Mouse (Mus musculus) right cerebral cortex, postnatal 36 days (tissue): Measurements from ENCODE around the gene Smg6.

ENCODE experiments used
- DNase-seq, 2 experiments: peaks; one replicate each; pipeline ENCODE4 v3.0.0; 2022; ENCODE audit warnings: low spot score in 2 of 2, mixed read lengths in 1 of 2

Smg6 gene

DNA sequence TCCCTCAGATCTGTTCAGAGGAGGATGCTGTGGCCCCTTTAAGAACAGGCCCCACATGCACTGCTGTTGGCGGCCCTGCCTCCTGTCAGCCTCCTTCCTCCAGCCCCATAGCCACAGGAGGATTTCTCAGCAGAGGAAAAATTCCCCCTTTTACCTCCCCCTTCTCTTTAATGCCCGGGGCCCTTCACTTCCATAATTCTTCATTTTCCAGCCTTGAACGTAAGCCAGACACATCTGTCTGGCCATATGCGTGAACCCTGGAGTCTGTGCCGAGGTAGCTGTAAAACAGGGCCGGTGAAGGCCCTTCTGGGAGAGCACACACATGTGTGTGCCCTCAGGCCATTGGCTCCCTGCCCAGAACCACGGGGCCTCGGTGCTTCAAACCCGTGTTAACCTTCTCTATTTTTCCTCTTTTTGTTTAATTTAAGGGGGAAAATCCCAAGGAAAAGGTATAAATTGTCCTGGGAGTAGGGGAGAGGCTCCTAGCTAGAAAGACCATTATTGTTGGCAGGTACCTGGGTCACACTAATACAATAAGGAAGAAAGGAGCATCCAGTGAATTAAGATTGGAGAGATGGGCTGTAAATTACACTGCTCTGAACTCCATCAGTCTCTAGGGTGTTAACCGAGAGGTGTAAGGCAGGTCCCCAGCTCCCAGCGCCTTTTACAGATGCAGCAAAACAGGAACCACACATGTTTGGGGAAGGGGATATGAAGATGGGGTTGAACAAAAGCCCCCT, 221.7 kb downstream of the Smg6 start:
- no peak for DNase-seq

DNA sequence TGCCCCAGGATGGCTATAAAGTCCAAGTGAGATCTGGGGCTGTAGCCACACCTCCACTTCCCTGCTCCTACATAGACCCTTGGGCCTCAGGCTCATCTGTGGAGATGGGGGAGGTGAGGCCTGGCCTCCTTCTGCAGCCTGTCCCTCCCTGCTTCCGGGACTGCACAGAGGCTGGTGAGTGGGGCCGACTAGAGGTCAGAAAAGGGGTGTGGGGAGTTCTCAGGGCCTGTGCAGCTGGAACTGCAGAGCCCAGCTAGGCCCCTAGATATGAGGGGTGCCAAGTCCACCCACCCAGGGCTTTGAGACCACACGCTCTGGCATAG, 222.2 kb downstream of the Smg6 start:
- no peak for DNase-seq

DNA sequence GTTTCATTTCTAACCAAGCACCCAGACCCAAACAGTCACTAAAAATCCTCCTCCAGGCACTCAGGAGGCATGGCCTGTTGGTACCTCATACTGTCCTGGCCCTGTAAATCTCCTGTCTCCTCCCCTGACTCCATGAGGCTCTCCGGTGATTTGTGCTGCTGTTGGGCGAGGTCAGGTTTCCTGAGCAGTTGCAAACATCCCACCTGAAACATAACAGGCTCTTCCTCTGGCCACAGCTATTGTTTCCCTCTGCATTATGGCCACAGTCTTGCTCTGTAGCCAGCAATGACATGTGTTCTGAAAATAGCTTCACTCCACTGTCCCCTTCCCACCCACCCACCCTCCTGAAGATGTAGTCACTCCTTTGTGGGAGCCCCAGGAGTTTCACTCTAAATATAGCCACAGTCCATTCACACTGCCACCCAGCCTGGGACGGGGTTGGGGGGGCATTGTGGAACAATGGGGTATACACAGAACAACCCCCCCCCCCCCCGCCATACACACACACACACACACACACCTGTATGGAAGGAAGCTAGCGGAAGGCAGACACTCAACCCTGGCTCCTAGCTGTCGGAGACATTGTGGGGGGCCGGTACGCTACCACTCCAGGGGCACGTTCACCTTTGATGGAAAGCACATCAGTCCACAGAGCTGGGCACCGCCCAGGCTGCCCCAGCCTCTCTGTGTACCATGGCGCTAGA, 222.9 kb downstream of the Smg6 start:
- DNase-seq: no peak

DNA sequence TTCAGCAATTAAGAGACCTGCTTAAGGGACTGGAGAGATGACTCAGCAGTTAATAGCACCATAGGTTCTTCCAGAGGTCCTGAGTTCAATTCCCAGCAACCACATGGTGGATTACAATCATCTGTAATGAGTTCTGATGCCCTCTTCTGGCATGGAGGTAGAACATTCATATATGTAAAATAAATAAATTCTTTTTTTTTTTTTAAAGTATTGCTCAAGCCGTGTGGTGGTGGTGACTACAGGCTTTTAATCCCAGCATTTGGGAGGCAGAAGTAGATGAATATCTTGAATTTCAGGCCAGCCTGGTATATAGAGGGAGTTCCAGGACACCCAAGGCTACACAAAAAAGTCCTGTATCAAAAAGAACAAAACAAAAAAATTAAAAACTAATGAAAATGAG, 224.7 kb downstream of the Smg6 start:
- no peak for DNase-seq

DNA sequence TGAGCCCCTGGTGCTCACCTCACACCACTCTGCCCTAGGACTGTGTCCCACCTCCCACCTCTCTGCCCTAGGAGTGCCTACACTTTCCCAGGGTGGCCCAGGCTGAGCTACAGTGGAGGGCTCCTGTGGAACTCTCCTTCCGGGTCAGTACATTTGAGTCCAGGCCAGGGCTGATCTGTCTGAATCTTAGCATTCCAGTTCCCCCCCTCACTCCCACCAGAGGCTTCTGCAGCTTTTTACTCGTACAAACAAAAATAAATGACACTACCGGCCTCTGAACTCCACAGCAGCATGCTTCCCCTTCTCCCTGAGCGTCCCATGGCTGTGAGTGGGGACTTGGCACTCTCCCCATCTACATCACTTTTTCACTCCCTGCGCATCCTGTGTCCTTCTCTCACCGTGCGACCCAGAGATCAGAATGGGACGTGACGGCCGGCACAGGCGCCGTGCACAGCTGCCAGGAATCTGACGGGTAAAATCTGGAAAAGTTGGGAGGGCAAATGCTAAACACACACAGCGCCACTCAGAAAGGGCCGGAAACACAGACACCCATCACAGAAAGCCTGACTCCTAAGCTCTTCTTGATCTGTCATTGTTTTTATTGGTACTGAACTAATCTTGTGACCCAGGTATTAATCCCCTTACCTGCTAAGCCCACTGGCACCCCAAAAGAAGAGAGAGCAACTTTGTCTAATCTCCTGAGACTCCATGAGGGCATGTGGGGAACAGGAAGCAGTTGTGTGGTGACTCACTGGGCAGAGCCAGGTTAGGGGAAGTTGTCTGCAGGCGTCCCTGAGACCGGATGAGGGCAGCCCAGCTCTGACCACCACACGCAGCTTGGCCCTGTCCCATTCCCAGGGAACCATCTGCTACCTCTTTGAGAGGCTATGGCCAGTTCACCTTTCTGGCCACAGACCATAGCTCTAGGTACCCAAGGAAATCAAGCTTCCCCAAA, 227.3 kb downstream of the Smg6 start:
- no peak for DNase-seq

DNA sequence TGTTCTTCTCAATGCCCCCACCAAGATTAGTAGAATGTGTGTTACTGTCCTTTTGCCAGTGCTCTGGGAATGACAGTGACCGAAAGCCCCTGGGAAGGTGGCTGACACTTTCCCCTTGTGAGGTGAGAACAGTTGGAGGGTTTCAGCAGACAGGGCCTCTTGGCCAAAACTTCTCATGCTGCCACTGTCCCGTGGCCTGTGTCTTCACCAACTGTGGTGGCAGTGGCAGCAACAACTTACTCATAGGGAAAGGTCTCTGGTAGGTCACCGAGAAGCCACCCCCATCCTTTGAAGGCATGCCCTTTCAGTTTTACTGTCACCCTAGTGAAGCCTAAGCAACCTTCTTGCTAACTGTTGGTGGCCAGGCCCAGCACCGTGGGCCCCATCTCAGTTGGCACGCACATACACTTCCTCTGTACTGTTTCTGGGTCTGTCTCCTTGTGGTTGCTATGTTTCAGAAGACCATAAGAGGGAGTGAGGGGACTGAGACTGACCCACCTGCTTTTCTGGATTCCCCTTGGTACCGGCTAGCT, 228.5 kb downstream of the Smg6 start:
- no peak for DNase-seq

DNA sequence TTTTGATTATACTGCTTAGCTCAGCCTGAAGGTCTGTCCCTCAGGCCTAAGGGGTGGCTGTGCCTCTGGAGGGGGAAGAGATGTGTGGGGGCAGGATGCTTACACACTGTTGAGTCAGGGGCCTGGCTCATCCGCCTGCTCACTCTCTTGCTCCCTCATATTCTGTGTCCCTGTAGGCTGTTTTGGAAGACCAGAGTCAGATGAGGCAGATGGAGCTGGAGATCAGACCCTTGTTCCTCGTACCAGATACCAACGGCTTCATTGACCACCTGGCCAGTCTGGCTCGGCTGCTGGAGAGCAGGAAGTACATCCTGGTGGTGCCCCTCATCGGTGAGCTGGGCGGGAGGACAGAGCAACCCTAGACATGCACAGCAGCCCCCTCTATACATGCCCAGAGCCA, 230.4 kb downstream of the Smg6 start:
- DNase-seq: no peak

DNA sequence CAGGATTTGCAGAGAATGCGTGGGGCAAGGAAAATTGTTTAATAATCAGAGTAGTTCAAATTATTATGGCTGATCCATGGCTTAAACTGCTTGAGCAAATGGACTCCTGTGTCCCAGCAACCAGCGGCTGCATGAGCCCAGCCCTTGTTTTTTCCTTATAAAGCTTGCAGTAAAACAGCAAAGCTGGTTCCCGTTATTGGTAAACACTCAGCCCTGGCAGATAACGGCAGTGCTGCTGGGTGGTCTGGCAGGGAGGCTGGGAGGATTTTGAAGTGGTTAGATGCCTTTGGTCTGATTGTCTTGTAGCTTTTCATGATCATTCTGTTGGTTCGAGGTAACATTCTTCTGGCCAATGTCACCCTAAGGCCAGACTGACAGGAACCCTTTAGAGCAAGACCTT, 230.8 kb downstream of the Smg6 start:
- DNase-seq: no peak

DNA sequence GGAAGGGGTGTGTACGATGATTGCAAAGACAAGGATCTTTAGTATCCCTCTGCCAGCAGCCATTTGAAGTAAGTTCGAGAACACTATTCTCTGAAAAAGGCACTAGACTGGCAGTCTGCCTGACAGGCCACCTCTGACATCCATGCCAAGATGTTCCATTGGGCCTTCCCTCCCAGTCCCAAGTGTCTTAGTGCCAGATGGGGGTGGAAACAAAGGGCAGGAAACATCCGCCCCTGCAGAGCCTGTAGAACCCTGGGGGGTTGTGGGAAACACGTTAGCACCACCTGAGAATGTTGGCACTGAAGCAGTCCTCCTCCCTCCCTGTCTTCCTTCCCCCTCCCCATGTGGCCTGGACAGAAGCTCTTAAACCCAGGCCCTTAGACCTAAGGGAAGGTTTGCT, 231.4 kb downstream of the Smg6 start:
- DNase-seq: no peak

DNA sequence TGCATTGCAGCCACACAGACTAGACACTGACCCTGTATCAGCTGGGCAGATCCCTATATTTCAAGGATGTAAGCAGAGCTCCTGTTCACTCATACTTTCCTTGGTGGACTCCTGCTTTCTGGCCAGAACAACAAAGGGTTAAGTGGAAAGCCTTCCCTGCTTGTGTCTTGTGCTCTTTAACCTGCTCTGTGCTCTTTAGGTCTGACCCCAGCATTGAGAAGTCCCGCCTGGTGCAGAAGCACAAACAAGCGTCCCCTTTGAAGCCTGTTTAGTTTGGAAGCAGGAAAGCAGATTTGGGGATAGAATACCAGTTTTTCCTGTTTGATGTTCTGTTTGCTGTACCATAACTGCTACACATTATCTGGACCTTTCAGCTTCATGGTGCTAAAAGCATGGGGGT, 232.3 kb downstream of the Smg6 start:
- no peak for DNase-seq

DNA sequence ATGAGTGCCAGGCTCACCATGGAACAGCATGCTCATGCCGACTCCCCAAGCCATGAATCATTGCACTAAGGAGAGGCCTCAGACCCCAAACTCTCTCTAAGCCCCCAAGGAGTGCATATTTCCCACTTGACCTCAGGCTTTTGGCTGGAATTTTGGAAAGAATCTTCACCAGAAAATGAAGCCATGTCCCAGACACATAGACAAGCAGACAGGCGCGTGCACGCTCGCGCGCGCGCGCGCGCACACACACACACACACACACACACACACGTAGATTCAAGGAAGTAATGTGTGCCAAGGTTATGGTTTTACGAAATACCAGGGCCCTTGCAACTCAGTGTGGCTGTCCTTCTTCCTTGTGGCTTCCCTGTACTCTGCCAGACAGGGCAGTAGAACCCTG, 232.8 kb downstream of the Smg6 start:
- DNase-seq: no peak

DNA sequence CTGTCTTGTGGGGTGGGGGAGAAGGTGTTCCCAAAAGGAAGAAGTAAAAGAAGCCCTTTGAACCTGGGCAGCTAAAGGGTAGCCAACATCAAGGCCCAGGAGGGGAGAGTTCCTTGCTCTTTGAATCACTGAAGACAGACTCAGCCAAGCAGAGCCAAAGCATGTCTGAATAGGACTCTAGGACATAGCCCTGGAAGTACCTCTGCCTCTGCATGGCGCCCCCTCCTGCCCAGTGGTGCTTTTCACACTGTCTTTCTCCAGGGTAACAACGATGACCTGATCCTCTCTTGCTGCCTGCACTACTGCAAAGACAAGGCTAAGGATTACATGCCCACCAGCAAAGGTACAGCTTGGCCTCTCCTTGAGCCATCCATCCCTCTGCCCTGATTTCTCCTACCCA, 233.9 kb downstream of the Smg6 start:
- DNase-seq: no peak

DNA sequence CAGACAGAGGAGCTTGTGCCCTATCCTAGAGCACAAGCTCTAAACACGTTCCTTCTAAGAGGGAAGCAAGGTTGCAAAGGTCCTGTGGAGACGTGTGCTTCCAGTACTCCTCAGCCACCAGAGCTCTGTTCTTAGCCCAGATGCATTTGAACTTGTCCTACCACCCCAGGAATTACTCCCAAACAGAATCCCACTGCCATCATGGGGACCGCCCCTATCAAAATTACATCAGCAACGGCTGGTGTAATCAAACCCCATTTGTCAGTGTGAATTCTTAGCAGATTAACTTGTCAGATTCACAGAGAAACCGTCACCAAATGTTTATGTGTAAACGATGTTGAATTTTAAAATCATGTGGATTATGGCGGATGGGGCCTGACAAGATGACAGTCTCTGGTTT, 235.3 kb downstream of the Smg6 start:
- DNase-seq: no peak

DNA sequence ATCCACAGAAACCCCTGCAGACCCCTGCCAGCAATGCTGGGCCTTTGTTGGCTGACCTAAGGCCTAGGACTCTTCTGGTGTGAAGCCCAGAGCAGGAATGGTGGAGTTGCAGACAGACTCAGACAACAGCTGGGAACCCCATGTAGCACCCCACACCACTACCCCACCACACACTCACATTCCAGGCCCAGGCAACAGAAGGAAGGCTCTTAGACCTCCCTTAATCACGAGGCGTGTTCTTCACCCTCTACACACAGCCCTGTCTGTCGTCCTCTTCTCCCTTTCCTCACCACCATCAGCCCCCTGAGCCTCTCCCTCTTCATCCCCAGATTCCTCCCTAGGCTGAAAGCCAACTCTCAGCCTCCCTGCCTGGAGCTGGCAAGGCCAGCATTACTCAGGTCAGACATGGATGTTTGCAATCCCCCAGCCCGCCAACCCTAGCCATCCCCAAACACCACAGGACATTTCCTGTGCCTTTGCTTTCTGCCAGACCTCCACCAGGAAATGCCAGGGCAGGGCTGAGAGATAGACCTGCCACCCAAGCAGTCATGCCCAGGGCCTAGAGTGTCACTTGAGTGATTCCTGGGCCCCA, 235.9 kb downstream of the Smg6 start:
- DNase-seq: no peak

DNA sequence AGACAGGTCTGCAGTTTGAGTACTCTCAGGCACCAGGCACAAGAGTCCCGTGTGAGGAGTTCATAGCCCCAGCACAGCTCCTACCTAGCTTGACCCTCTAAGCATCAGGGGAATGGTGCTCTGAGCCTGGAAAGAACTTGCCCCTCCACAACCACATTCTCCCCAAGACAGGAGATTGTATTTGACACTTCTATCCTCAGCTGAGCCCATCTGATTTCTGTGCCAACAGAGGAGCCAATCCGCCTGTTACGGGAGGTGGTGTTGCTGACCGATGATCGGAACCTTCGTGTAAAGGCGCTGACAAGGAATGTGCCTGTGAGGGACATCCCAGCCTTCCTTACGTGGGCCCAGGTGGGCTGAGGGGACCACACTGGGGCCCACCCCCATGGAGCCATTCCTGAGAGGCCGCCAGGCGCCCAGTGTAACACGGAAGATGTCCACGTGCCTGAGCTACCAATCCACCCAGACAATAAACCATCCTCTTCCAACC, 237.0 kb downstream of the Smg6 start:
- no peak for DNase-seq

DNA sequence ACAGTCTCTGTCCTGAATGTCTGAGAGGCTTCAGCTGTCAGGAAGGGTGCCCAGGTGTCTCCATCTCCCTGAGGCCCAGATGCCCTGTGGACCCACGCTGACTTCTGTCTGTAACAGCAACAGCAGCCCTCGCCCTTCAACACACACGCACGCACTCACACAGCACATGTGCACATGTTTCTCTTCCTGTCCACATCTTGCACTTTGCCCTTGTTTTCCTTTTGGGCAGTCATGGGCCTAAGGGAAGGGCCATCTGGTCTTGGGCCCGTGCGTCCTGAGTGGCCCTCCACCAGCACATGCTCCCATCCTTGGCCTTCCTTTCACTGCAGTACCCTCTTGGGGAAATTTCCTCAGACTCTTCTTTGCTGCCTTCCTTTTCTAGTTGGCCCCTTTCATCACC, 237.8 kb downstream of the Smg6 start:
- DNase-seq: no peak

DNA sequence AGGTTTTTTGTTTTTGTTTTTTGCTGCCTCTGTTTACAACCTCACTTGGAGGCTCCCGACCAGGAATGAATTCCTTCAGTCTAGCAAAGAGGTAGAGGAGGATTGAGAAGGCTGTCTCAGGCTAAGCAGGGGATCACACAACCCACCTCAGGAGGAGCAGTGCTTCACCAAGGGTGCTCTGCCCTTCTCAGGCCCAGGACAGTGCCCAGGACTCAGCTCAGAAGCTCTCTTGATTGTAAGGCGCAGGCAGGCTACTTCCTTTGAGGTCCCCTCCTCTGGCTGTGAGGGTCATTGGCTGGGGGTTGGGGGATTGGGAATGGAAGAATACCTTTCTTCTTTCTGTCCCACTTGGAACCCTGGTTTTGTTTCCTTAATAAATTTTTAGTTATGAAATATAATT, 238.4 kb downstream of the Smg6 start:
- no peak for DNase-seq

DNA sequence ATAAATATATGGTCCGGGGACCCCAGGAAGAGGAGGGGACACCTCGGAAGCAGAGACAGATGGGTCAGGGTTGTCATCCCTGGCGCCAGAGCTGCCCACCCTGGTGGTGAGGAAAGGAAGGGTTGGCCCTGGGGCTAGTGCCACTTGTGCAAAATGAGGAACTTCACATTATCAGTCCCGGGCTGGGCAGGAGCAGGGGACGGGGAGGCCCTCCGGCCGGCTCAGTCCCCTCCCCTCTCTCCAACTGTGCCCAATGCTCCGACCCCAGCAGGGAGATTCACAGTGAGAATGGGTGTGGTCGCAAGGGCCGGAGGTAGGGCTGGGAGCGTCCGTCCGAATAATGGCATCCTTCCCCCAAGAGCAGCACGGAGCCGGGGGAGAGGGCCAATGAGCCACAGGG, 239.1 kb downstream of the Smg6 start:
- DNase-seq: no peak

DNA sequence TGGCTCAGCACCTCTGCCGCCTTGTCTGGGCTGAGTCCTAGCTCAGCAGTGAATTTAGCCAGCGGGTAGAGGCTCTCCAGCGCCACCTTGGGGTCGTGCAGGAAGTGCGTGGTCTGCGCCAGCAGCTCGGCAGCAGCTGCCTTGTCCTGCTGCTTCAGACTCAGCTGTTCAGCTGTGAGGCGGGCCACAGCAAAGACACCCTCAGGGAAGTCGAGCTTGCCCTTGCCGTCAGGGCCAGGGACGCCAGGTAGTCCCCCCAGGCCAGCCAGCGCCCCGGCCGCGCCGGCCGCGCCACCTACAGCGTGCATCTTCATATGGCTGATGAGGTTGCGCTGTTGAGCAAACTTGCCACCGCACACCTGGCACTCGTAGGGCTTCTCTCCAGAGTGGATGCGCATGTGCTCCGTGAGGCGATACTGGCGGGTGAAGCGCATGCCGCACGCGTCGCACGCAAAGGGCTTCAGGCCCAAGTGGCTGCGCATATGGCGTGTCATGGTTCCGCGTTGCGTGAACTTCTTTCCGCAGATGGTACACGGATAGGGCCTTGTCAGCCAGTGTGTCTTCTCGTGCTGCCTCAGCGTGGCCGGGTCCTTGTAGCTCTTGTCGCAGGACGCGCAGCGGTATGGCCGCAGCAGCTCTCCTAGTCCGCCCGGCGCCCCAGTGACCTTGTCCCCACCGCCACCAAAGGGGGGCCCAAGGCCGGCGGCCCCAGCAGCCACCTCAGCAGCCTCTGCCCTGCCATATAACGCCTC, 240.0 kb downstream of the Smg6 start:
- DNase-seq: no peak

DNA sequence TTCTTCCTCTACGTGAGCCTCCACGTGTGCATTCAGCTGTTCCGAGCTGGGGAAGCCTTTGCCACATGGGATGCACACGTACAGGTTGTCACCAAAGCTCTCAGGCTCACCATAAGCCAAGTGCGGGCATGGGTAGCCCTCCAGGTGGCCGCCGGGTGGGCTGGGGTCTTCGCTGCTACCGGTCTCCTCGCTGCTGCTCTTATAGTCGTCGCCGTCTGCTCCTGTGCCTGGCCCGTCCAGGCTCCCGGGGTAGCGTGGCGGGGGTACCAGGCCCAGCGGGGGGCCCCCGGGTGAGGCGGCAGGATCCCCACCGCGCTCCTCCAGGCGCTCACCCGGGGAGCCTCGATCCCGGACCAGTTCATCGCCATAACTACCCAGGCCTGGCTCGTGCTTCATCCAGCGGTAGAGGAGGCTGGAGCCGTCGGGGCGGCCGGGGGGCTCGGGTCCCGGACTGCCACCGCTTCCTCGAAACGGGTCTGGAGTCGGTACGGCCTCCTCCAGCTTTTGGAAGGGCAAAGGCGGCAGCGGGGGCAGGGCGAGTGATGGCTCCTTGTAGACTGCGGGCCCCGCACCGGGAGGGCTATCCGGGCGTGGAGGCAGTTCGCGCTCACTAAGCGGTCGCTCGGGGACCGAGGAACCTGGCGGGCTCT, 240.7 kb downstream of the Smg6 start:
- DNase-seq: no peak
